Mouse (Mus musculus) ES-Bruce4 (cell line): ENCODE results near the gene Rimbp2.

Experiments used
- CTCF ChIP-seq: IDR thresholded peaks from one replicate; pipeline ENCODE4 v1.8.1; 2011; ENCODE audit warnings: low read depth, low read length
- POLR2A ChIP-seq: IDR thresholded peaks from one replicate; pipeline ENCODE4 v1.8.1; 2011; ENCODE audit warnings: low read length; ENCODE audit not compliant: insufficient read depth

DNA sequence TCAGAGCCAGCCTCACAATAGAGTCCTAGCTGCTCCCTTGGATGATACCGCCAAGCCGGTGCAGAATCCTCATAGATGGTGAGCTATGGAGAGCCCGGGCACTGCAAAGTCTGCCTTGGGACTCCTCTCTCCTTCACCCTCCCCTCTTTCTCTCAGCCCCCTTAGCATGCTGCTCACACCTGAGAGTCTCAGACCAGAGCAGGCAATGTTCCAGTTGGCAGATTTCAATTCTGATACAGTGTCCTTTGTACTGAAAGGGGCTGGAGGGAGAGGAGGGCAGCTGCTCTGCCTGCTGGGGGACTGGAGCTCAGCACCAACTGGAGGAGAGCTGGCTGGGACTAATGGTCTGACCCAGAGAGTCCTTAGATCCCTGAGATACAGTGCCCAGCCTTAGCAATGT, 92.4 kb downstream of the Rimbp2 start:
- TF ChIP-seq CTCF (no peak), POLR2A (no peak)
